Mouse (Mus musculus): ENCODE measurements around the gene Apc2.

Apc2 gene

GRCm38 (mm10) chr10:80294788-80295303 lies 931 bp upstream of the Apc2 start:
- DNase-seq (ENCODE audit: low spot score): no peak

DNA sequence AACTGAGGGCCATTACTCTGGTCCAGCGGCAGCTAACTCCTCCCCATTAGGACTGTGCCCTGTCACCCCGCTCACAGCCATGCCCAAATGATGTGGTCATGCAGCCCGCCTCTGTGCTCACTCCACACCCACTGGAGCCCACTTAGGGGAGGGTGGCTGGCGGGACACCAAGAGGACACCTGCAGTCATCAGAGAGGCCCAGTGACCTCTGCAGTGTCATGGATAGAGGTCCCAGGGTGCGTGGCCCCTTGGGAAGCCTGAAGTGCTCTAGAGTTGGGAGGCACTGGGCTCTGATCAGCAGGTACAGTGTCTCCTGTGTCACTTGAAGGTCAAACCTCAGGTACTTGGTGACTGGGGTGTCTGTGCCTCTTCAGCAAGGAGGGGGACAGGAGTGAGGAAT lies 1.0 kb downstream of the Apc2 start:
- DNase-seq (ENCODE audit: low spot score): no peak

DNA sequence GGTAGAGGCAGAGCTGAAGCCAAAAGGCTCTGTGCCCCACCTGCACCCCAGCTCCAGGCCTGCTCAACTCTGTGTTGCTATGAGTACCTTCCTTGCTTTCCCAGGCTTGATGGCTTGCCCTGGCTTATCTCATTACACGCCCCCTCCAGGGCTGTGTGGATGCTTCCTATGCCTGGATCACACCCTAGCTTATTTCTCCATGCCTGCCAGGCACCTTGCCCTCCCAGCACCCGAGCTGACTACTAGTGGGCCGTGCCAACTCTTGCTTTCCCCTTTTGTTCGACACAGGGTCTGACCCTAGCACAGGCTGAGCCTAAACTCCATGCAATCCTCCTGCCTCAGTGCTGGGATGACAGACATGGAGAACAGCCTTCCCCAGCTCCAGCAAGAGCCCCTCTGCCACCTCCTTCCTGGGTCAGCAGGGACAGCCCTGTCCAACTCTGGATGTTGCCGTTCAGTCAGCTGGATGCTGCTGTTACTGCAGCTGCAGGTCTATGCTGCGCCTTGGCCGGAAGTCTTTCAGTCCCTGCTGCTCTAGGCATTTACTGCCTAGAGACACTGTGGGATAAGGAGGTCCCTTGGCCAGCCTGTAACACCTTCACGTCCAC lies 1.9 kb downstream of the Apc2 start:
- DNase-seq (ENCODE audit: low spot score): no peak

DNA sequence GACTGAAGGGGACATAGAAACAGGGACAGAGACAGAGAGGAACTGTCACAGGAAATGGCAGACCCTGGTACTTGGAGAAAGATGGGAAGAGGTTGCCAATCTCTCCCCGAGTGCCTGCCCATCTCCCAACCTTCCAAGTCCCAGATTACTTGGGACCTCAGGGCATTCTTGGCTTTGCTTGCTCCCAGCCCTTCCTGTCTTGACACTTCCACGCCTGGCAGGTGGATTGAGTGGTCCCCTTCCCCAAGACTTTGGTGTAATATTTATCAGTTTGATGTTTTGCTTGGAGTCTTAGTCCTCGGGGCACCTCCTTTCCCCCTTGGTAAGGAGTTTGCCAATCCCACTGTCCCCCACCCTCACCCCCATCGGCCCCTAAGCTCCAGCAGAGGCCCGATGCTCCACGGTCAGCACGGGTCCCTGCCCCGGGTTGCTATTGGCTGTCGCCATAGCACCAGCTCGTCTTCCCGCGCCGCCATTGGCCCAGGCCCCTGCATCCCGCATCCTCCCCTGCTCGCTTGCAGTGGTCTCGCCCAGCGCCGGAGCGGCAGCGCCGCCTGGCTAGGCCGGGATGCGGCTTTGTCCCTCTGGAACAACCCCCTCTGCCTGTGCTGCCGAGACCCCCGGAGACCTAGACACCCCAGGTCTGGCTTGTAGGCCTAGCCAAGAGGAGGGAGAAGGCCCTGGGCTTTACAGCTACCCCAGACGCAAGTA lies 2.9 kb downstream of the Apc2 start:
- peak; percentile 42 for DNase-seq (ENCODE audit: low spot score)

DNA sequence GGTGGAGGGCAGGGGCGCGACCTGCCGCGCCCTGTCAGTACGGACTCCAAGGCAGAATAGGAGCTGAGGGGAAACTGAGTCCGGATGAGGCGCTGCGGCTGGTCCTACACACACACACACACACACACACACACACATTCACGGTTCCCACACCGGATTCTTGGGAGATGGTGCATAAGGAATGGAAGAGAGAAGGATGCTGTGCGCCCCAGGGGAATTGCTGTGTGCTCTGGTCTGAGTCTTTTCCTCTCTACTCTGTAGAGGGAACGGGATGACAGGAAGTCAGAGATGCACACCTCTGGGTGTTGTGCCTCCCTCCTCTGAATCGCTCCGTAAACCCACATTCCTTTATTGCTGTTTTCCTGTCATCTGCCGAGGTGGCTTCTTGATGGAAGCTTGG lies 3.5 kb downstream of the Apc2 start:
- DNase-seq (ENCODE audit: low spot score): no peak

DNA sequence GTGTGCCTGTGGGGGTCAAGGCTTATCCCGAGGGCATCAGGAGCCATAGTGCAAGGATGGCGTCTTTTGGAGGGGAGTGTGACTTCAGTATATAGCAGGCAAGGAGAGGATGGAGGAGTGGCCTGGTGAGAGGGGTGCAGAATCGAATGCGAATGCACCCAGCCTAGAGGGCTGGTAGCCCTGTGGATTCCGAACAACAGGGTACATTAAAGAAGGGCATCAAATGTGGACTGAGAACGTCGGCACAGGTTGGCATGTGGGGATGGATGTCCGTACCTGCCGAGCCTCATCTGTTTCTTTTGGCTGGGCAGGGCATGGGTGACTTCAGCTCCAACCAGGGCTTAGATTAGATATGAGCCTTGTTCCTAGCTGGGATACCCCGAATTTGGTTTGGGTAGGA lies 4.0 kb downstream of the Apc2 start:
- no peak for DNase-seq (ENCODE audit: low spot score)

DNA sequence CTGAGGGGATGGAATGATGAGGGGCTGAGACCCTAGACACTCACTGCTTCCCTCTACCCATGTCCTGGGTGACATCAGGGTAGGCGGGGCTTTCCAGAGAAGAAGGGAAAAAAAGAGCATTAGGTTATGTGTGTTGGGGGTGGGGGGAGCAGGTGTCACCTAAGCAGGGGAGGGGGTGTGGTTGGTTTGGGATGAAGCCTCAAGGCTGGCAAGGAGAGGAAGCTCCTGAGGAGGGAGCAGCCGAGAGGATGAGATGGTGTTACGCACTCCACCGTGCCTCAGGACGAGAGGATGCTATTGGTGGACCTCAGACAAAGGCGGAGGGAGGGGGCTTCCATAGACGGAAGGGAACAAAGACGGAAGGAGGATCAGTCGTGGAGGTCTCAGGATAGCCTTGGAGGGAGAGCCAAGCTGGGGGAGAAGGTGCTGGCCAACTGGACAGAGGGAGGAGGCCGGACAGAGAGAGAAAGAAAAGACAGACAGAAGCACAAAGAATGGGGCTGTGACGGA lies 5.0 kb downstream of the Apc2 start:
- no peak for DNase-seq (ENCODE audit: low spot score)

DNA sequence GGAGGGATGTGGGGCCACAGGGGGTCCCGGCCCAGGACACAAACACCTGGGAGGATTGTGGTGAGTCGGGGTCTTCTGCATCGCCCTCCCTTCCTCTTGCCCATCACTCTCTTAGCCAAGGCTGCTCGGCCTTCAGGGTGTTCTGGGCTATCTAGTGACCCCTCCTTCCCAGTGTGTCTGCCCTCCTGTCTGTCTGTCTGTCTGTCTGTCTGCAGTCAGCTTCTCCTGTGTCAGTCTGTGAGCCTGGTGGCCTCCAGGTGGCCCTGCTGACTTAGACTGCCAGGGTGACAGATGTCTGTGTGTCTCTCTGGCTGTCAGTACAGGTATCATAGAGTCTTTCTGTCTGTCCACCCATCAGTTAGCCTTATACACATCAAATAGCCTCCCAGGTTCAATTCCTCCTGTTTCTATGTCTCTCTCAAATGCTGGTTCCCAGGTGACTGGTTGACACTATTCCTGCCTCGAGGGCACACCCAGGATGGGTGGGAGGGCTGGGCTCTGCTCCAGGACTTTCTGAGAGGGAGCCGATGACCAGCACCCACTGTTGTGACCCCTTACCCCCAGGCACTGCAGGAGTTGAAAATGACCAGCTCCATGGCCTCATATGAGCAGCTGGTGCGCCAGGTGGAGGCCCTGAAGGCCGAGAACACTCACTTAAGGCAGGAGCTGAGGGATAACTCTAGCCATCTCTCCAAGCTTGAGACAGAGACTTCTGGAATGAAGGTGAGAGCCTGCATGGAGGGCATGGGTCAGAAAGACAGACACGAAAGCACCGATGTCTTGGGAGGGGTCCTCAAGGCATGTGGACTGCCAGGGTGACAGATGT lies 5.7 kb downstream of the Apc2 start:
- no peak for DNase-seq (ENCODE audit: low spot score)

DNA sequence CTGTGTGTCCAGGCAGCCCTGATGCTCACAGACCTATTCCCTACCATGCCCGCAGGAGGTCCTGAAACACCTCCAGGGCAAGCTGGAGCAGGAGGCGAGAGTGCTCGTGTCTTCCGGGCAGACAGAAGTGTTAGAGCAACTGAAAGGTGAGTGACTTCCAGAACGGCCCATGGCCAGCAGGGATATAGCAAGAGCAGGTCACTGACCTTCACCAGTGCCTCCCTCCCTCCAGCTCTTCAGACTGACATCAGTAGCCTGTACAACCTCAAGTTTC lies 6.2 kb downstream of the Apc2 start:
- no peak for DNase-seq (ENCODE audit: low spot score)

DNA sequence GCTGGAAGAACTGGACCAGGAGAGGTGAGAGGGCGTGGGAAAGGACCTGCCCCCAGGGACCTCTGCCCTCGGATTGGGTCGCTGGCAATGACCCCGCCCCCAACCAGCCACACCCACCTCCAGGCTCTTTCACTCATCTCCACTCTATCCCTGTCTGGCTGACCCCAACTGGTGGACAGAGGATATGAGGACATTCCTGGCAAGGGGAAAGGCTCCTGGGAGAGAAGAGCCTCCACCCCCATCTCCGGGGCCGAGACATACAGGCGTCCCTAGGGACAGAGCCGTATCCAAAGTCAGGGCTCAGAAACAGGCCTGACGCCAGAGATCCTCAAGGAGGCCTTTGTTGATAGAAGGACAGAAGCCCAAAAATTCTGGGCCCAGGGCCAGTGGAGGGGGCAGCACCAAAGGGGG lies 6.7 kb downstream of the Apc2 start:
- DNase-seq (ENCODE audit: low spot score): peak; percentile 65

GRCm38 (mm10) chr10:80304458-80304857 lies 8.7 kb downstream of the Apc2 start:
- DNase-seq (ENCODE audit: low spot score): no peak

- DNase-seq (ENCODE audit: low spot score): no peak
These were observed 9.1 kb downstream of the Apc2 start for GRCm38 (mm10) chr10:80304862-80305261.

DNA sequence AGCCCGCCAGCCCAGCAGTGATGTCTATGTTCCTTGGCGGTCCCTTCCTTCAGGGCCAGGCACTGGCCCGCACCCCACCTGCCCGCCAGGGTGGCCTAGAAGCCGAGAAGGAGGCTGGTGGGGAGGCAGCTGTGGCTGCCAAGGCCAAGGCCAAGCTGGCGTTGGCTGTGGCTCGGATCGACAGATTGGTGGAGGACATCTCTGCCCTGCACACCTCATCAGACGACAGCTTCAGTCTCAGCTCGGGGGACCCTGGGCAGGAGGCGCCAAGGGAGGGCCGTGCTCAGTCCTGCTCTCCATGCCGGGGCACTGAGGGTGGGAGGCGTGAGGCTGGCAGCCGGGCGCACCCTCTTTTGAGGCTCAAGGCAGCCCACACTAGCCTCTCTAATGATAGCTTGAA lies 15.8 kb downstream of the Apc2 start:
- no peak for DNase-seq (ENCODE audit: low spot score)

DNA sequence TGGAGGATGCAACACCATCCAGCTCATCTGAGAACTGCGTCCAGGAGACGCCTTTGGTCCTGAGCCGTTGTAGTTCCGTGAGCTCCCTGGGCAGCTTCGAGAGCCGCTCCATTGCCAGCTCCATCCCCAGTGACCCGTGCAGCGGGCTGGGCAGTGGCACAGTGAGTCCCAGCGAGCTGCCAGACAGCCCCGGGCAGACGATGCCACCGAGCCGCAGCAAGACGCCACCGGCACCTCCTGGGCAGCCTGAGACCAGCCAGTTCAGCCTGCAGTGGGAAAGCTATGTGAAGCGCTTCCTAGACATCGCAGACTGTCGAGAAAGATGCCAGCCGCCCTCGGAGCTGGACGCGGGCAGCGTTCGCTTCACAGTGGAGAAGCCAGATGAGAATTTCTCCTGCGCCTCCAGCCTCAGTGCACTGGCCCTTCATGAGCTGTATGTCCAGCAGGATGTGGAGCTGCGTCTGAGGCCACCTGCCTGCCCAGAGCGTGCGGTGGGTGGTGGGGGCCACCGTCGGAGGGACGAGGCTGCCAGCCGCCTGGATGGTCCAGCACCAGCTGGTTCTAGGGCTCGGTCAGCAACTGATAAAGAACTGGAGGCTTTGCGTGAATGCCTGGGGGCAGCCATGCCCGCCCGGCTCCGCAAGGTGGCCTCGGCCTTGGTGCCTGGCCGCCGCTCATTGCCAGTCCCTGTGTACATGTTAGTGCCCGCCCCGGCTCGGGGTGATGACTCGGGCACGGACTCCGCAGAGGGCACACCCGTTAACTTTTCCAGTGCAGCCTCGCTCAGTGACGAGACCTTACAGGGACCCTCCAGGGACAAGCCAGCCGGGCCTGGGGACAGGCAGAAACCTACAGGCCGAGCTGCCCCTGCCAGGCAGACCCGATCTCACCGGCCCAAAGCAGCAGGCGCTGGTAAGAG lies 17.1 kb downstream of the Apc2 start:
- DNase-seq (ENCODE audit: low spot score): no peak

DNA sequence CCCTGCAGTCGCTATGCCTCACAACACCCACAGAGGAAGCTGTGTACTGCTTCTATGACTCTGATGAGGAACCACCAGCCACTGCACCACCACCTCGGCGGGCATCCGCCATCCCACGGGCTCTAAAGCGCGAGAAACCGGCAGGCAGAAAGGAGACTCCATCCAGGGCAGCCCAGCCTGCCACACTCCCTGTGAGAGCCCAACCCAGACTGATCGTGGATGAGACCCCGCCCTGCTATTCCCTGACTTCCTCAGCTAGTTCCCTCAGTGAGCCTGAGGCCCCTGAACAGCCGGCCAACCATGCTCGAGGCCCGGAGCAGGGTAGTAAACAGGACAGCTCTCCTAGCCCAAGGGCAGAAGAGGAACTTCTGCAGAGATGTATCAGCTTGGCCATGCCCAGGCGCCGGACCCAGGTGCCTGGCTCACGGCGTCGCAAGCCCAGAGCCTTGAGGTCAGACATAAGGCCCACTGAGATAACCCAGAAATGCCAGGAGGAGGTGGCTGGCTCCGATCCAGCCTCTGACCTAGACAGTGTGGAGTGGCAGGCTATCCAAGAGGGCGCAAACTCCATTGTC lies 17.9 kb downstream of the Apc2 start:
- DNase-seq (ENCODE audit: low spot score): no peak

DNA sequence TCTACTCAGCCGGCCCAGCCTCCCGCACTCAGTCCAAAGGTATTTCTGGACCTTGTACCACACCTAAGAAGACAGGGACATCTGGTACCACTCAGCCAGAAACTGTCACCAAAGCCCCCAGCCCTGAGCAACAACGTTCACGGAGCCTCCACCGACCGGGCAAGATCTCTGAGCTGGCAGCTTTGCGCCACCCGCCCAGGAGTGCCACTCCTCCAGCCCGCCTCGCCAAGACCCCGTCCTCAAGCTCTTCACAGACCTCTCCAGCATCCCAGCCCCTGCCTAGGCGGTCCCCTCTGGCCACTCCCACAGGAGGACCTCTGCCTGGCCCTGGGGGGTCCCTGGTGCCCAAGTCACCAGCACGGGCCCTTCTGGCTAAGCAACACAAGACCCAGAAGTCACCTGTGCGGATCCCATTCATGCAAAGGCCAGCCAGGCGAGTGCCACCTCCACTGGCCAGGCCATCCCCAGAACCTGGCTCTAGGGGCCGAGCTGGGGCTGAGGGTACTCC lies 18.8 kb downstream of the Apc2 start:
- no peak for DNase-seq (ENCODE audit: low spot score)

GRCm38 (mm10) chr10:80315315-80315714 lies 19.5 kb downstream of the Apc2 start:
- DNase-seq (ENCODE audit: low spot score): no peak

DNA sequence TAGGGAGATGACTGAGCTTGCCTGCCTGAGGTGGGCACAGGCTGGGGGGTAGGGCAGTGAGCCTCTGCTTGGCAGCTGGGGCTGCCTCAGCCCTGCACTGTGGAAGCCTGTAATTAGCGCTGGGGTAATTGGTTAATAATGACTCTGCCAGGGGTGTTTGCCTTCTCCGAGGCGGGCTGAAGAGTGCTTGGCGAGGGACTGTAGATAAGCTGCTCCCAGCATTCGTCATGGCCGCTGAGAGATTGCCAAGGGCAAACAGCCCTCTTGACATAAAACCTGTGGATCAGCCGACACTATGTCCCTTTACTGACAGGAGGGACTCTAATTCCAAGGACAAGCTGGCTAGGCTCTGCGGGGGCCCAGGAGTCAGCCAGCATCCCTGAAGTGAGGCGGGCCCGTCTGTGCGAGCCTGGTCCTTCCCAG lies 20.6 kb downstream of the Apc2 start:
- DNase-seq (ENCODE audit: low spot score): no peak

DNA sequence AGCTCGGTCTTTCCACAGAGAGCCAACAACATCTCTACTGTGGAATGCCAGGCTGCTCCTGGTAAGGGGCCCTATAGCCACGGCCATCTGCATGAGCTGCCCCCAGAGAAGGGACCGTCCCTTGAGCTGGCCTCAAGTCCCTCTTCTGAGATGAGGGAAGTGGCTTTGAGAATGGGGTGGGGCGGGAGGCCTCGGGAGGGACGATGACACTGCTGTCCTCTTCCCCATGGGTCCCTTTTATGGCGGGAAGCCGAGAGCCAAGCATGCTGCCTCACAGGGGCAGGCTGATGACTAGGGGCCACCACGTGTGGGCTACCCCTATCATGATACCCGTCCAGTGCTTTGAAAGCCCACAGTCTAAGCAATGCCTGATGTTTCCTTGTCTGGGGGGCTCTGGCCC lies 21.2 kb downstream of the Apc2 start:
- DNase-seq (ENCODE audit: low spot score): no peak

GRCm38 (mm10) chr10:80320340-80320760 lies 24.6 kb downstream of the Apc2 start, which contains the start of gene 2310011J03Rik:
TSS of gene 2310011J03Rik (minus strand) at chr10:80320537.
- DNase-seq (ENCODE audit: low spot score): peak; percentile 90

GRCm38 (mm10) chr10:80321014-80321669 lies 25.4 kb downstream of the Apc2 start:
- DNase-seq (ENCODE audit: low spot score): no peak

All from yolk sac, embryonic 10.5 days (tissue).